Mouse (Mus musculus): Measurements from ENCODE around the gene Rad51d. TPM values are rescaled to one million over a fixed set of nuclear protein-coding genes. Genes with fewer than 3 reads are reported as not detected.

The Rad51d gene
- total RNA-seq, 2 experiments from 2014 or later: 12.1 to 12.5 TPM

GRCm38 (mm10) chr11:82897478-82897877 is 7.1 kb upstream of the Rad51d start:
- intact Hi-C loops (cut with DNase I): no loop called here
- no peak for DNase-seq

DNA sequence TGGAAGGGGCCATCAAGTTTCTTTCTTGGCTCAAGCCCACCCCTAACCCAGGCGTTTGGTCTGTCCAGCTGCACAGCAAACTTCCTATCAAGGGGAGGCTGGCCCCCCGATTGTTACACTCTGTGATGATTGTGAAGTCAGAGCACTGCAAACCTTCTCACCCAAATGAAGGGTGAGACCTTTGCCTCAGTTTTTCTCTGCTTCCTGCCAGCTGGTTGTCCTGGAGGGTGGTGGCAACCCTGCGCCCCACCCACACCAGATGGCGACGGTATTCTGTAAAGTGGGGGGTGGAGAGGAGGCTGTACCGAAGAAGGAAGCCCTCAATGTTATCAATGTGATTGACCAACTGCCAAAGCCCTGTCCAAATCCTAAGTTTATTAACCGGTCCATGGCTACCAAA is 1.5 kb upstream of the Rad51d start, which contains the start of gene Fndc8:
TSS of gene Fndc8 (plus strand) at position 189 of the 400 bp plus-strand sequence.
- intact Hi-C loops (cut with DNase I): loop anchor here (5.0 kb wide), 2 partner anchors 655 to 895 kb away; no protein-coding TSS in a partner anchor
- no peak for DNase-seq

DNA sequence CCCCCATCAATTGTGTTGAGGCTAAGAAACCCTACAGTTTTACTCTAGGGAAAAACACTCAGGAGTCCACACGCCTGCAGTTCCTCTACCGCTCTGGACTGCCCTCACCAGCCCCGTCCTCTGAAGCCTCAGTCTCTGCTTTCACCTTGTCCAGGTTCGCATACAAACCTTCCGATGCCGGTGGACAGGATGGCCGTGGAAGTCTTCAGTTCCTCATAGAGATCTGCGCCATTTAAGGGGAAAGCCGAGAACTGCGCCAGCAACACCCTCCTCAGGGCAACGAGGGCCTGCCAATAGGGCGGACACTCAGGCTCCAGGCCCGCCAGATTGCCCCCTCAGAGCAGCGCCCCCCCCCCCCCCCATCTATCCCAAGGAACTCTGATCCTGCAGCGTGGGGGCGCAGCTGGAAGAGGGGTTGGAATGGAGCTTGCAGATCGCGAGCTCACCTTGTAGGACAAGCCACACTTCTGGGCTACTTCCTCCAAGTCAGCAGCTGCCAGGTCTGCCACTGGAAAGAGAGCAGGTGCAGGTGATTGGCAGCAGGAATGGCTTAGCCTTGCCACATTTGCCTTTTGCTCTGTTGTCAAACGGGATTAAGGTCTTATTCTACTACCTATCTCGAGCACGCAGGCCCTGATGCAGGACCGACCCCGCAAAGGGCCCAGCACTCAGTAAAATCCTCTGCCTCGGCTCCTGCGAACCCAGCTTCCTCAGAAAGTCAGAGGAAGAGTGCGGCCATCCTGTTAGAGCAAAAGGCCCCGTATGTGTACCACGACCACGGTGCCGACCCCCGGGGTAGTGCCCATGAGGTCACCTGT is 681 bp downstream of the Rad51d start:
- DNase-seq: peak; percentile 24
- intact Hi-C loops (cut with DNase I): loop anchor here (5.0 kb wide), 2 partner anchors 652 to 892 kb away; no protein-coding TSS in a partner anchor

DNA sequence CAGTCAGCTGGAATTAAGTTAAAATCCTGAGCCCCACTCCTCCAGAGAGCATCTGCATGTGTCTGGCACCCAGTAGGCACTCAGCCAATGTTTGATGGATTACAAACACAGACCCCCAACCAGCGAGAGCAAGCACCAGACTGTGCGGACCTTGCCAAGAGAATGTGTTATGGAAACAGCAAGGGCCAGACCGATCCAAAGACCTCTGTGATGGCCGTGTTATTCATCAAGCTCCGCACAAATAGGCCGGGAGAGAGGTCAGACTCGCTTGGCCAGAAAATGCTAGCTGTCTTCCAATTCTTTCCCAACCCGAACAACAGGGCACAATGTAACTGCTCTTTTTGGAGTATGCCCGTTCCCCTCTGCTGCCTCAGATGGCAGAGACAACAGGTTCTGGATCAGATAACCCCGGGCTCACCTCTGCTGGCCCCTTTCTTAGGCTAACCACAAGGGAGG is 1.9 kb downstream of the Rad51d start:
- DNase-seq: peak; percentile 62
- intact Hi-C loops (cut with DNase I): no loop called here

- intact Hi-C loops (cut with DNase I): no loop called here
- DNase-seq: no peak
These were observed 3.9 kb downstream of the Rad51d start for GRCm38 (mm10) chr11:82886559-82886958.

DNA sequence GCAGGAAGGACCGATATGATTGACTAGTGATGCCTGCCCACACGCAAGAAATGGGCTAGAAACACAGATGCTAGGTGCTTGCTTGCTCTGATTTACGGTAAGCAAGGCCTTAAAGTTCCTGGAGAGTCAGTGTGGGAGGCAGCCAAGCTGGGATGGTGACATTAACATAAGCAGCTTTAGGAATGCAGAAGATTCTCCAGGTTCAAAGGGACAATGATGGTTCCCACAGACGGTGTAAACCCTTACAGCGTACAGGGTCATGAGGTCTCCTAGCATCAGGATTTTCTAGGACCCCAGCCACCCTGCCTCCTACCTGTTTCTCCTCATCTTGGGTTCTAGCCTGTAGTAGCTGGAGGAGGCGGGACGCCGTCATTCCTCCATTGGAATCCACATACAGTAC is 7.2 kb downstream of the Rad51d start:
- no peak for DNase-seq
- intact Hi-C loops (cut with DNase I): no loop called here

DNA sequence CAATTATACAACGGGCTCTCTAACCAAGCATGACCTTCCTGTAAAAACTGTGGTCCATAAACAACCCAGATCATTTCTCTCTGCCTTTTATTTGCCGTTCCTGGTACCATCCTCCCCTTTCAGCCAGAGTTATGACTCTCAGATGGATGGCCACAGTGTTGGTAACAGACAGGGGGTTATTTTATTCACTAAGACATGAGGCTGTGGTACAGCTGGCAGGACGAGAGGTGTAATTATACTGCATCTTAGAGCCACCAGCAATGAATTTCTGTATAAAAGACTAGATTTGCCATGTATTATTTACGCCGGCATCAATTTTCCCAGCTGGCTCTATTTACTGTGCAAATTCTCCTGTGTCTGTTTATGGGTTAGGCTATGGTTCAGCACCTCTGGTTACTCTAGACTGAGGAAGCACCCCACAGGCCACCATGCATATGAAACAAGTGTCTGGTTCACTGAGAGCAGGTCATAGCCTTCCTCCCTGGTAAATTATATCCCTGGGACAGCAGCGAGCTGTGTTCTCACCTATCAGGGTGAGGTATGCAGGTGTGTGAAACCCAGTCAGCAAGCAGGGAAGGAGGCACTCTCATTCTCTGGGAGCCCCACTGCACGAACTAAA is 12.6 kb downstream of the Rad51d start:
- intact Hi-C loops (cut with DNase I): no loop called here
- DNase-seq: no peak

DNA sequence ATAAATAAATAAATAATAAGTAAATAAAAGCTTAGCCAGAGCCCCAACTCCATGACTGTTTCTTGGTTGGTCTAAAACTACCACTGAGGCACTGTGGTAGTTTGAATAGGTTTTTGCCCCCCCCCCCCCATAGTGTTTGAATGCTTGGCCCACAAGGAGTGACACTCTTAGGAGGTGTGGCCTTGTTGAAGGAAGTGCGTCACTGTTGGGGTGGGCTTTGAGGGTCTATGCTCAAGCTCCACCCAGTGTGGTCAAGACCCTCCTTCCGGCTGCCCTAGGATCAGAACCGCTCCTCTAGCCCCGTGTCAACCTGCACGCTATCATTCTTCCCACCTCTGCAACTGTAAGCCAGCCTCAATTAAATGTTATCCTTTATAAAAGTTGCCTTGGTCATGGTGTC is 14.8 kb downstream of the Rad51d start:
- no peak for DNase-seq
- intact Hi-C loops (cut with DNase I): no loop called here

DNA sequence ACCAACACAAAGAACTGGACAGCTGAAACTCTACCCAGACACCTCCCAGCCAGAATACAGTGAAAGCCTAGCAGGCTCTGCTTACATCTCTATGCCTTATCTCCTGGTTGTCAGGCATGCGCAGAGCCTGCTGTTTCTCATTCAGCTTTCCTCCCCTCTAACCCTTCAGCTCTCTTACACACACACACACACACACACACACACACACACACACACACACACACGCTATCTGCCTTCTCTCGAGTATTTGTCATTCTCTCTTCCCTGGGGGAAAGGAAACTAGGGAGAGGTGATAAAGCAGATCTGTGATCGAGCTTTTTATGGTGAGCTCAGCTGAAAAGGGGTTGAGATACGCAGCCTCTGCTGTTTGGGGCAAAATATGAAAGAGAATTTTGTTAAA is 15.5 kb downstream of the Rad51d start:
- DNase-seq: no peak
- intact Hi-C loops (cut with DNase I): no loop called here

DNA sequence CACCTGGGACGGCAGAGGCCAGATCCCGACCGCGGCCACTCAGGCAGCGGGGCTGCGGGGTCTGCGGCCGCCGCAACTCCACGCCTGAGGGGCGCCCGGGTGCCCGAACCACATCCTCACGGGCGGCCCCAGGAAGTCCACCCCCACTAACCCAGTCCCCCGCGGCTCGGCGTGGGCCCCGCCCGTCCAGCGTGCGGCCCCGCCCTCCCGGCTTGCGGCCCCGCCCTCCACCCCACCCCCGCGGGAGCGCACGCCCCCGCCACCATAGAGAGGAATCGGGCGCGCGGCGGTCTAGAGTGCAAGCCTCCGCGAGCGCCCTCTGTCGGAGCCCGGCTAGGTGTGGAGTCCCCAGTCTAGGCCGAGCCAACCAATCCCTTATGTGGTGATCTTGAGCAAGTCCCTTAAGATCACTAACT is 19.4 kb downstream of the Rad51d start, which contains the start of gene Rffl:
TSS of gene Rffl (minus strand) at position 180 of the 416 bp plus-strand sequence.
- DNase-seq: peak; percentile 97
- intact Hi-C loops (cut with DNase I): no loop called here

- peak; percentile 17 for DNase-seq
- intact Hi-C loops (cut with DNase I): no loop called here
These were observed 20.0 kb downstream of the Rad51d start for GRCm38 (mm10) chr11:82870173-82871030.

GRCm38 (mm10) chr11:82869506-82870172 is 20.8 kb downstream of the Rad51d start:
- no peak for DNase-seq
- intact Hi-C loops (cut with DNase I): no loop called here

DNA sequence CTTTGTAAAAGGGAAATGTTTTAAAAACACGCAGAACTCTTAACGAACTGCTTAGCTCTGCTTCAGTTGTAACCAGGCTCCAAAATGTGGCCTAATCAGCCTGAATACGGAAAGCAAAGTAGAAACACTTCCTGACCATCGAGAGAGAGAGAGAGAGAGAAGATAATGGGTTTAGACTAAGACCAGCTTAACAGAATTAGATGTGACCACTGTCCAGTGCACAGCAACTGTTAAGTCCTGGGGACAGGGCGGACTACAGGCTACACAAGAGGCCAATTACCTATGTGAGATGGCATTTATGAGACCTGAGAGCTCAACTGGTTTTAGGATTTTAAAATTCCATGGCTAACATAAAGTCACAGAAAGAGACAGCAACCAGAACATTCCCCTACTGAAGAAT is 22.5 kb downstream of the Rad51d start:
- DNase-seq: no peak
- intact Hi-C loops (cut with DNase I): no loop called here

DNA sequence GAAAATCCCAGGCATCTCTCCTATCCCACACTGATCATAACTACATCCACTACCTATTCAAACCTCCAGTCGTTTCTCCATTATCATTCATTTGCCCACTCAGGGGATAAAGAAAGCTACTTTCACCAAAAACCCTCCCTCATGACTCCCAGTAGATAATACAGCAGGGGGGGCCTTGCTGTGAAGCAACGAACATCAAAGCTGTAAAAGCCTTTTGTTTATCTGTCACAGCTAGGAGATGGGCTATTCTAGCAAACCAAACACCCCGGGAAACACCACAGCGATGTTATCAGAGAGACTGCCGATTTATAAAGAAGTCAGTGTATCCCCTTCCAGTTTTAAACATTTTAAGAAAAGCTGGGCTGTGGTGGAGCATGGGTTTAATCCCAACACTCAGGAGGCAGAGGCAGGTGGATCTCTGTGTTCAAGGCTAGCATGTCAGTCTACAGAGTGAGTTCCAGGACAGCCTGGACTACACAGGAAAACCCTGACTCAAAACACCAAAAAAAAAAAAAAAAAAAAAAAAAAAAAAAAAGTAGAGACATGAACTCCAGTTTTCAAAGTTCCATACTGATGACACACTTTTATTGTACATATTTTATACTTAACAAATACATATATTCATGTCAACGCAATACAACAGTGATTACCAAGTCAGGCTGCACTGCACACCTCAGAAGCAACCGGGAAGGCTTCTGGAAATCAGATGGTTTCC is 23.4 kb downstream of the Rad51d start:
- intact Hi-C loops (cut with DNase I): no loop called here
- no peak for DNase-seq

GRCm38 (mm10) chr11:82865957-82866356 is 24.5 kb downstream of the Rad51d start:
- intact Hi-C loops (cut with DNase I): no loop called here
- no peak for DNase-seq

DNA sequence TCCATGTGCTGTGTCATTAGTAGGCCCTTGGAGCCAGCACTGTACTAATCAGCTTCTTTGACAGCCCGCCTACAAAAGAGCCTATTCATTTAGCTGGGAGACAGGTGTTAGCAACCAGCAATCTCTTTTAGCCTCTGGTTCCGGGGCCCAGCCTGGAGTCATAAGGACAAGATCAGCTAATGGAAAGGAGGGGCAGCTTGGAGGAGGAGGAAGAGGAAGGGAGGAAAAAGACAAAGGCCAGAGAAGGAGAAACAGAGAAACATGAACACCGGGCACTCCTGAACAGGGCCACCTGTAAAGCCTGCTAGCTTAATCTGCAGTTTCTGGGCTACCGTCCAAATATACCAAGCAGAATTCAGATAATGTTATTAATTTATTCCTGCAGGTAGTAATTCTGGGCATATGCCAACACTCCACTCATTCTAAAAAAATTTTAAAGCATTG is 26.9 kb downstream of the Rad51d start:
- DNase-seq: no peak
- intact Hi-C loops (cut with DNase I): no loop called here

DNA sequence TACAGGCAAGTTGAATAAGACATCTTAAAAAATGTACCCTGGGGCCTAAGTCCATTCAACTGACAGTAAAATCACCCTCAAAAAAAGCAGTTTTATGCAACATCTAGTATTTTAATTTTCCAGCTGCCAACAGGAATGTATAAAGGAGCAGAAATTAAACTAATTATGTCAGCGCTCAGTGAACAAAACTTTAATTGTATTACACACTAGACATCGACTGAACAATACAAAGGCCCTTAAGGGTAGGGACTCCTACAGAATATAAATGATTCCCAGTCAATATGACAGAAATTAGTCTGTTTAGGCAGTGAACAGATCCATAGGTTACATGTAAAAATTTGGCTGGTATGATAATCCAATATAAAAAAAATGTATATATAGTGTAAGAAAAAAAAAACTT is 27.4 kb downstream of the Rad51d start:
- intact Hi-C loops (cut with DNase I): no loop called here
- no peak for DNase-seq

- DNase-seq: no peak
- intact Hi-C loops (cut with DNase I): no loop called here
These were observed 27.8 kb downstream of the Rad51d start for GRCm38 (mm10) chr11:82862638-82863037.

- no peak for DNase-seq
- intact Hi-C loops (cut with DNase I): no loop called here
These were observed 28.9 kb downstream of the Rad51d start for GRCm38 (mm10) chr11:82861558-82861957.

DNA sequence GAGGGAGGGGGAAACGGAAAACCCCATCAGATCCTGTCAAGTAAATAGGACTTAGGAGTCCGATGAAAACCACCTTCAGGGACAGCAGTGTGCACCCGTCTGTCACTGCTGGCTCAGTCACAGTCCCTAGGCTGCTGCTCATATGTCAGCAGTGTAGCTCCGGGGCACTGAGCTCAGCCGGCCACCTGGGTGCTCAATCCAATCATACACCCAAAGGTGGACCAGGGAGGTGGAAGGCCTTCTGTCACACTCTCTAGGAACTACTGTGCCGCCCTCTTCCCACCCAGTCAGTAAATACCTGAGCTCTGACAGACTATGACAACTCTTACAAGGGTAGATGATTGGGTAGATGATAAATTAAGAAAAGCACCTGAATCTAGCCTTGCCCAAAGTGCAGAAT is 29.7 kb downstream of the Rad51d start:
- intact Hi-C loops (cut with DNase I): no loop called here
- DNase-seq: no peak

All from left cerebral cortex, postnatal 4 days (tissue).